Mouse (Mus musculus) CD8-positive naive resting alpha-beta T cell, adult 2 months (primary cell): ENCODE measurements around the gene Pard3.

Source experiments
- DNase-seq, 2 experiments: peaks; one replicate each; pipeline ENCODE4 v3.0.0; 2022; ENCODE audit warnings: low read depth in 2 of 2, low spot score in 2 of 2

The Pard3 gene

GRCm38 (mm10) chr8:127063551-127064360 lies at the start of gene Pard3:
Gene Pard3 (plus strand): TSS chr8:127063893.
- no peak for DNase-seq

- no peak for DNase-seq
These were observed 41.9 kb upstream of the Pard3 start for GRCm38 (mm10) chr8:127021830-127022229.

GRCm38 (mm10) chr8:127025256-127025717 lies 38.4 kb upstream of the Pard3 start:
- no peak for DNase-seq

GRCm38 (mm10) chr8:127025775-127026174 lies 37.9 kb upstream of the Pard3 start:
- no peak for DNase-seq

- no peak for DNase-seq
These were observed 32.2 kb upstream of the Pard3 start for GRCm38 (mm10) chr8:127031476-127031875.

- DNase-seq, result no peak
These were observed 24.8 kb upstream of the Pard3 start for GRCm38 (mm10) chr8:127038928-127039327.

- DNase-seq, result no peak
These were observed 13.7 kb upstream of the Pard3 start for GRCm38 (mm10) chr8:127049996-127050395.

GRCm38 (mm10) chr8:127052132-127052531 lies 11.6 kb upstream of the Pard3 start:
- DNase-seq, result no peak

GRCm38 (mm10) chr8:127055081-127055480 lies 8.6 kb upstream of the Pard3 start:
- DNase-seq, result no peak

- no peak for DNase-seq
These were observed 4.9 kb upstream of the Pard3 start for GRCm38 (mm10) chr8:127058759-127059158.

- DNase-seq, result no peak
These were observed 3.9 kb upstream of the Pard3 start for GRCm38 (mm10) chr8:127059826-127060225.

- no peak for DNase-seq
These were observed 844 bp downstream of the Pard3 start for GRCm38 (mm10) chr8:127064361-127065112.

GRCm38 (mm10) chr8:127065113-127065473 lies 1.4 kb downstream of the Pard3 start:
- no peak for DNase-seq

GRCm38 (mm10) chr8:127065791-127066190 lies 2.1 kb downstream of the Pard3 start:
- no peak for DNase-seq

GRCm38 (mm10) chr8:127066501-127066900 lies 2.8 kb downstream of the Pard3 start:
- DNase-seq, result no peak

GRCm38 (mm10) chr8:127068719-127069118 lies 5.0 kb downstream of the Pard3 start:
- DNase-seq, result no peak

- DNase-seq, result no peak
These were observed 6.5 kb downstream of the Pard3 start for GRCm38 (mm10) chr8:127070225-127070624.

- no peak for DNase-seq
These were observed 9.4 kb downstream of the Pard3 start for GRCm38 (mm10) chr8:127073052-127073618.

- DNase-seq, result no peak
These were observed 12.8 kb downstream of the Pard3 start for GRCm38 (mm10) chr8:127076511-127076910.

GRCm38 (mm10) chr8:127079244-127079805 lies 15.6 kb downstream of the Pard3 start:
- DNase-seq, result no peak

GRCm38 (mm10) chr8:127081297-127081696 lies 17.6 kb downstream of the Pard3 start:
- no peak for DNase-seq

GRCm38 (mm10) chr8:127082486-127082885 lies 18.8 kb downstream of the Pard3 start:
- no peak for DNase-seq
